Mouse (Mus musculus) hindbrain, embryonic 16.5 days (tissue): ENCODE data around the gene Gm2115. TPM values are rescaled to one million over a fixed set of nuclear protein-coding genes. Genes with fewer than 3 reads are reported as not detected.
A peak's percentile ranks its signal among the peaks of the same experiment; 100 is the strongest.

Experiments used
- ATAC-seq: fragments of 200-750 bp; cut with Nextera tagmentation; 2 replicates; pipeline ENCODE4 v1.8.0; 2017; ENCODE audit warnings: moderate TSS enrichment, moderate library complexity
- H3K27ac ChIP-seq: fragments of 300-500 bp; sonication (generic); 2 replicates; pipeline ENCODE4 v1.5.1; 2014; ENCODE audit warnings: low read depth, mild to moderate bottlenecking, control low read depth, low read length, moderate library complexity
- H3K27me3 ChIP-seq: fragments of 300-500 bp; sonication (generic); replicated peaks from 2 replicates; pipeline ENCODE4 v1.6.1; 2014; ENCODE audit warnings: low read length; ENCODE audit not compliant: control insufficient read depth, insufficient read depth
- H3K36me3 ChIP-seq: fragments of 300-500 bp; sonication (generic); 2 replicates; pipeline ENCODE4 v1.6.1; 2014; ENCODE audit warnings: mild to moderate bottlenecking, low read length, moderate library complexity, mixed read lengths; ENCODE audit not compliant: control insufficient read depth, insufficient read depth
- H3K4me1 ChIP-seq: fragments of 300-500 bp; sonication (generic); 2 replicates; pipeline ENCODE4 v1.6.1; 2014; ENCODE audit warnings: low read depth, low read length; ENCODE audit not compliant: control insufficient read depth, insufficient read depth
- H3K4me2 ChIP-seq: fragments of 300-500 bp; sonication (generic); 2 replicates; pipeline ENCODE4 v1.6.1; 2014; ENCODE audit warnings: mild to moderate bottlenecking, low read length, control low read depth, moderate library complexity
- H3K4me3 ChIP-seq: fragments of 300-500 bp; sonication (generic); 2 replicates; pipeline ENCODE4 v1.5.1; 2014; ENCODE audit warnings: mild to moderate bottlenecking, low read length, control low read depth, moderate library complexity
- H3K9ac ChIP-seq: fragments of 300-500 bp; sonication (generic); 2 replicates; pipeline ENCODE4 v1.6.1; 2014; ENCODE audit warnings: low read depth, mild to moderate bottlenecking, control low read depth, low read length, moderate library complexity
- H3K9me3 ChIP-seq: fragments of 300-500 bp; sonication (generic); 2 replicates; pipeline ENCODE4 v1.6.1; 2014; ENCODE audit warnings: mild to moderate bottlenecking, low read length, moderate library complexity; ENCODE audit not compliant: control insufficient read depth
- WGBS: fragments of 180-500 bp; shearing (Covaris S2); extraction: QIAGEN DNeasy Blood & Tissue Kit; methylation state at CpG from one replicate; pipeline ENCODE4 v1.1.7; 2014; 5-methylcytosine and 5-hydroxymethylcytosine counted together
- polyA plus RNA-seq: library from polyadenylated mRNA; unstranded; fragments of >200 nt; fragmentation: Nextera tagmentation; extraction: Ambion mirVana; gene quantifications from 2 replicates; pipeline ENCODE4 v1.2.1, GENCODE M21; 2015

The Gm2115 gene
- polyA plus RNA-seq, 1 experiment from 2014 or later = 1.9 TPM

DNA sequence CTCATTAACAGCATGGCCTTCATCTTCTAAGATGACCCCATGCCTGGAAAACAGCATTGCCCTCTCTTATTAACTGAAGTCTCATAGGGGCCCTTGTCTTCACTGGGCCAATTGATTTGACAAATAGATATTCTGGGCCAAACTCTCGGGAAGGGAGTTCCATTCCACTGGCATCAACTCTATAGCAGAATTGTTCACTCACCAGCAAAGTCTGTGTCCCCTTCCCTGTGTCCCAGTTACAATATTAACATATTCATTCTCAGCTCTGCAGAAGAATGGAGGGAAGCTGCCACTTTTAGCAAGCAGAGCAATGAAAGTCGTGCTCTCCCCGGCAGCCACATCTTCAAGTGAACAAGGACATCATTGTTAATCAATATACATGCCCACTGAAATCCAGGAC, 5.9 kb downstream of the Gm2115 start:
- Histone ChIP-seq H3K4me2 (no peak overlapping the region), H3K4me3 (no peak overlapping the region), H3K9me3 (no peaks in the 10 kb centered on the region), H3K4me1 (no peaks in the 10 kb centered on the region), H3K27ac (no peak overlapping the region), H3K36me3 (no peaks in the 10 kb centered on the region), H3K9ac (no peak overlapping the region), H3K27me3 (peaks cover 7% of the 10 kb centered on the region; the same call in 1 of the 2 replicates)
- ATAC-seq = no peak
- 62% methylated on average over 3 of the region's 3 CpGs for WGBS

DNA sequence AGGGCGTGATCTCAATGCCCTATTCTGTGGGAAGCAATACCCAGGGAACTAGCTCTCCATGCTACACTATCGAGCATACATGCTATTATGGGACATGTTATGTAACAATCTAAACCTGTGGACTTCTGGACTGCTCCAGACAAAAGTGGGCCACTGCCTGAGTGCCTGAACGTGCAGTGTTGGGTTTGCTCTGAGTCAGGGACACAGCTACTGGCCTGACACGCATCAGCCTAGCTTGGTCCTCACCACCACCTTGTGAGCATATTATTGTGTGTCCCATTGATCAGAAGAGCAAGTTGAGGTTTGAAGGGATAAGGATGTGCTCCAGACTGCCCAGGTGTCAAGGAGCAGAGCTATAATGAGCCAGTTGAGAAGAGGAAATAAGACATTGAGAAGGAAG, 16.2 kb downstream of the Gm2115 start:
- Histone ChIP-seq H3K36me3 (no peaks in the 10 kb centered on the region), H3K4me3 (no peak overlapping the region), H3K4me2 (no peak overlapping the region), H3K4me1 (no peaks in the 10 kb centered on the region), H3K27me3 (no peaks in the 10 kb centered on the region), H3K9ac (no peak overlapping the region), H3K27ac (no peak overlapping the region), H3K9me3 (no peaks in the 10 kb centered on the region)
- 87% methylated on average over 4 of the region's 4 CpGs for WGBS
- ATAC-seq = no peak

GRCm38 (mm10) chr7:84546667-84547066, 17.9 kb downstream of the Gm2115 start:
- Histone ChIP-seq H3K9me3 (no peaks in the 10 kb centered on the region), H3K9ac (no peak overlapping the region), H3K27ac (no peak overlapping the region), H3K4me2 (no peak overlapping the region), H3K36me3 (no peaks in the 10 kb centered on the region), H3K4me3 (no peak overlapping the region), H3K27me3 (no peaks in the 10 kb centered on the region), H3K4me1 (no peaks in the 10 kb centered on the region)
- peak; percentile 34; the same call in 1 of the 2 replicates for ATAC-seq
- WGBS = 74% methylated on average over 4 of the region's 4 CpGs

DNA sequence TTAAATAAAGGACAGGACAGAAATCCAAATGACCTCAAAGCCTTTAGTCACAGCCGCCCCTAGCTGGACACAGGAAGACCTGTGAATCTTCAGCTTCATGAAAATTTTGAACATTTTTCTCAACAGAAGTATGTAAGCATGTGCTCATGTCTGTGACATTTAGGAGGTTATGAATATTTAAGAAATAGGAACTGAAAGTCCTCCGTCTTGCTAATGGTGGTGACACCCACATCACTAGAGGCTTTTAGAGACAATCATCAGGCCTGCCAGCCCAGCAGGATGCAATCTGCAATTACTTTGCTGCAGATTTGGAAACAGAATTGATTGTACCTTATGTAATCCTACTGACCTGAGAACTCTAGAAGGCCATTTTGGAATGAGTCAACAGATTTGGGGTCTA, 22.7 kb downstream of the Gm2115 start:
- no peaks in the 10 kb centered on the region for H3K36me3 ChIP-seq
- no peak overlapping the region for H3K9ac ChIP-seq
- no peaks in the 10 kb centered on the region for H3K9me3 ChIP-seq
- H3K27me3 ChIP-seq = no peaks in the 10 kb centered on the region
- no peak for ATAC-seq
- H3K4me3 ChIP-seq = no peak overlapping the region
- no peak overlapping the region for H3K4me2 ChIP-seq
- no peak overlapping the region for H3K27ac ChIP-seq
- 97% methylated on average over 2 of the region's 2 CpGs for WGBS
- no peaks in the 10 kb centered on the region for H3K4me1 ChIP-seq

DNA sequence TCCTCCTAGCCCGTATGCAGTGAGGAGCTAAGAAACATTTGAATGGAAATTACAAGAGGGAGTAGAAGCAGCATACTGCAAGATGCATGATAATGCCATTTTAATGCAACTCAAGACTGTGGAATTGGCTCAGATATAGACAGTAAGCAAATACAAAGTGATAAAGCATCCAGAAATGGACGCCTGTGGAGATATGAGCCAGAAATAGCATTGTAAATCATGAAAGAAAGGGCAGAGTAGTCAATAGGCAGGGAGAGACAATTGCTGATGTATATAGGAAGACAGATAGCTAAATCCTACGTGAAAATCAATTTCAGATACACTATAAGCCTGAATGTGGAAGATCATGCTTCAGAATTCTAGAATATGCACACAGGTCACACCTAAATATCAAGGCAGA, 26.5 kb downstream of the Gm2115 start:
- Histone ChIP-seq H3K9ac (no peak overlapping the region), H3K4me1 (no peaks in the 10 kb centered on the region), H3K4me2 (no peak overlapping the region), H3K9me3 (no peaks in the 10 kb centered on the region), H3K36me3 (no peaks in the 10 kb centered on the region), H3K27me3 (no peaks in the 10 kb centered on the region), H3K4me3 (no peak overlapping the region), H3K27ac (no peak overlapping the region)
- 56% methylated on average over 3 of the region's 3 CpGs for WGBS
- ATAC-seq = peak; percentile 50; the same call in 1 of the 2 replicates

- Histone ChIP-seq H3K9me3 (no peaks in the 10 kb centered on the region), H3K4me2 (no peak overlapping the region), H3K36me3 (no peaks in the 10 kb centered on the region), H3K9ac (no peak overlapping the region), H3K27me3 (no peaks in the 10 kb centered on the region), H3K4me3 (no peak overlapping the region), H3K27ac (no peak overlapping the region), H3K4me1 (no peaks in the 10 kb centered on the region)
- ATAC-seq = no peak
- 82% methylated on average over 3 of the region's 3 CpGs for WGBS
Measured at GRCm38 (mm10) chr7:84557332-84557731, 28.6 kb downstream of the Gm2115 start.

DNA sequence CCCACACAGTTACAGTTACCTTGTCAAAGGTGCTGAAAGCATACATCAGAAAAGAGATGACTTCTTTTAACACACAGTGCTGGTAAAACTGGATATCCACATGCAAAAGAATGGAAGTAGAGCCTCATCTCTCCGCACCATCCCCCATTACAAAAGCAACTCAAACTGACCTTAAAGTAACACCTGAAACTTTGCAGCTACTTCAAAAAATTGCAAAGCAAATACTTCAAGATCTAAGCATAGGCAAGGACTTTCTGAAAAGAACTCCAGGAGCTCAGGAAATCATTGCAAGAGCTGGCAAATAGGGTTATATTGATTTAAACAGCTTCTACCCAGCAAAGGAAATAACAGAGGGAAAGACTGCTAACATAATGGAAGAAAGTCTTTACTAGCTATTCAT, 31.7 kb downstream of the Gm2115 start:
- H3K4me2 ChIP-seq = no peak overlapping the region
- 94% methylated on average over 1 of the region's 1 CpGs for WGBS
- no peak overlapping the region for H3K4me3 ChIP-seq
- H3K9ac ChIP-seq = no peak overlapping the region
- H3K27ac ChIP-seq = no peak overlapping the region
- H3K27me3 ChIP-seq = no peaks in the 10 kb centered on the region
- no peak for ATAC-seq
- no peaks in the 10 kb centered on the region for H3K4me1 ChIP-seq
- H3K9me3 ChIP-seq = no peaks in the 10 kb centered on the region
- H3K36me3 ChIP-seq = no peaks in the 10 kb centered on the region

GRCm38 (mm10) chr7:84564236-84564635, 35.5 kb downstream of the Gm2115 start:
- Histone ChIP-seq H3K4me3 (no peak overlapping the region), H3K4me2 (no peak overlapping the region), H3K4me1 (no peaks in the 10 kb centered on the region), H3K27me3 (no peaks in the 10 kb centered on the region), H3K36me3 (no peaks in the 10 kb centered on the region), H3K27ac (no peak overlapping the region), H3K9ac (no peak overlapping the region), H3K9me3 (no peaks in the 10 kb centered on the region)
- 83% methylated on average over 3 of the region's 3 CpGs for whole genome bisulfite sequencing
- ATAC-seq = no peak

- Histone ChIP-seq H3K36me3 (no peaks in the 10 kb centered on the region), H3K27ac (no peak overlapping the region), H3K27me3 (no peaks in the 10 kb centered on the region), H3K4me3 (no peak overlapping the region), H3K9ac (no peak overlapping the region), H3K4me1 (no peaks in the 10 kb centered on the region), H3K4me2 (no peak overlapping the region), H3K9me3 (no peaks in the 10 kb centered on the region)
- ATAC-seq = peak; percentile 42; the same call in 1 of the 2 replicates
- 67% methylated on average over 6 of the region's 6 CpGs for WGBS
Measured at GRCm38 (mm10) chr7:84566200-84566599, 37.4 kb downstream of the Gm2115 start.

GRCm38 (mm10) chr7:84577034-84577433, 48.3 kb downstream of the Gm2115 start:
- 89% methylated on average over 2 of the region's 2 CpGs for WGBS
- H3K4me2 ChIP-seq = no peak overlapping the region
- no peak for ATAC-seq
- no peak overlapping the region for H3K4me3 ChIP-seq
- H3K9me3 ChIP-seq = no peaks in the 10 kb centered on the region
- no peak overlapping the region for H3K9ac ChIP-seq
- H3K36me3 ChIP-seq = no peaks in the 10 kb centered on the region
- no peak overlapping the region for H3K27ac ChIP-seq
- no peaks in the 10 kb centered on the region for H3K4me1 ChIP-seq
- H3K27me3 ChIP-seq = no peaks in the 10 kb centered on the region
